Mouse (Mus musculus) forebrain, embryonic 14.5 days (tissue): ENCODE results near the gene Fbxo8. TPM values are rescaled to one million over a fixed set of nuclear protein-coding genes. Genes with fewer than 3 reads are reported as not detected.
A peak's percentile ranks its signal among the peaks of the same experiment; 100 is the strongest.

Experiments
- ATAC-seq: fragments of 200-750 bp; cut with Nextera tagmentation; 2 replicates; pipeline ENCODE4 v1.8.0; 2017; ENCODE audit warnings: mild to moderate bottlenecking, moderate library complexity
- DNase-seq: peaks from one replicate; pipeline ENCODE4 v3.0.0-alpha.2; 2015; ENCODE audit warnings: low spot score
- H3K27ac ChIP-seq: fragments of 300-500 bp; sonication (generic); 2 replicates; pipeline ENCODE4 v1.5.1; 2014; ENCODE audit warnings: low read depth, mild to moderate bottlenecking, control low read depth, low read length, moderate library complexity
- H3K27me3 ChIP-seq: fragments of 300-500 bp; sonication (generic); replicated peaks from 2 replicates; pipeline ENCODE4 v1.6.1; 2014; ENCODE audit warnings: low read length, control low read depth, mixed read lengths; ENCODE audit not compliant: control insufficient read depth, insufficient read depth
- H3K36me3 ChIP-seq: fragments of 300-500 bp; sonication (generic); 2 replicates; pipeline ENCODE4 v1.6.1; 2014; ENCODE audit warnings: low read length, control low read depth; ENCODE audit not compliant: control insufficient read depth, insufficient read depth
- H3K4me1 ChIP-seq: fragments of 300-500 bp; sonication (generic); 2 replicates; pipeline ENCODE4 v1.6.1; 2014; ENCODE audit warnings: antibody characterized with exemption, low read length, control low read depth; ENCODE audit not compliant: control insufficient read depth, insufficient read depth
- H3K4me2 ChIP-seq: fragments of 300-500 bp; sonication (generic); 2 replicates; pipeline ENCODE4 v1.6.1; 2014; ENCODE audit warnings: mild to moderate bottlenecking, control low read depth, low read length
- H3K4me3 ChIP-seq: fragments of 300-500 bp; sonication (generic); 2 replicates; pipeline ENCODE4 v1.5.1; 2014; ENCODE audit warnings: low read depth, low read length, control low read depth
- H3K9ac ChIP-seq: fragments of 300-500 bp; sonication (generic); 2 replicates; pipeline ENCODE4 v1.6.1; 2014; ENCODE audit warnings: mild to moderate bottlenecking, low read length, control low read depth, moderate library complexity
- H3K9me3 ChIP-seq: fragments of 300-500 bp; sonication (generic); replicated peaks from 2 replicates; pipeline ENCODE4 v1.6.1; 2016; ENCODE audit warnings: low read length, control low read depth, mixed read lengths; ENCODE audit not compliant: control insufficient read depth
- WGBS: fragments of 180-500 bp; shearing (Covaris S2); extraction: QIAGEN DNeasy Blood & Tissue Kit; methylation state at CpG from one replicate; pipeline ENCODE4 v1.1.7; 2014; 5-methylcytosine and 5-hydroxymethylcytosine counted together
- polyA plus RNA-seq: library from polyadenylated mRNA; unstranded; fragments of >200 nt; fragmentation: Nextera tagmentation; extraction: Ambion mirVana; gene quantifications from 2 replicates; pipeline ENCODE4 v1.2.1, GENCODE M21; 2014

Fbxo8 gene
- polyA plus RNA-seq, 1 experiment from 2014 or later = 43.4 TPM

- Histone ChIP-seq H3K9ac (no peak overlapping the region), H3K27me3 (no peaks in the 10 kb centered on the region), H3K4me3 (no peak overlapping the region), H3K4me2 (no peak overlapping the region), H3K36me3 (no peaks in the 10 kb centered on the region; the same call in 1 of the 2 replicates), H3K27ac (no peak overlapping the region), H3K9me3 (no peaks in the 10 kb centered on the region), H3K4me1 (no peaks in the 10 kb centered on the region)
- DNase-seq (peak; percentile 0), ATAC-seq (no peak)
These were observed 32.0 kb downstream of the Fbxo8 start for GRCm38 (mm10) chr8:56582841-56583240.

GRCm38 (mm10) chr8:56589004-56589403 is 38.1 kb downstream of the Fbxo8 start:
- ATAC-seq (no peak), DNase-seq (no peak)
- H3K4me2 ChIP-seq = no peak overlapping the region
- no peaks in the 10 kb centered on the region for H3K9me3 ChIP-seq
- H3K9ac ChIP-seq = no peak overlapping the region
- no peaks in the 10 kb centered on the region for H3K27me3 ChIP-seq
- H3K27ac ChIP-seq = no peak overlapping the region
- peaks cover 7% of the 10 kb centered on the region; the same call in 1 of the 2 replicates for H3K36me3 ChIP-seq
- 80% methylated on average over 2 of the region's 2 CpGs for WGBS
- H3K4me3 ChIP-seq = no peak overlapping the region
- no peaks in the 10 kb centered on the region for H3K4me1 ChIP-seq

GRCm38 (mm10) chr8:56591084-56591483 is 40.2 kb downstream of the Fbxo8 start:
- ATAC-seq = no peak
- Histone ChIP-seq H3K27me3 (no peaks in the 10 kb centered on the region), H3K27ac (no peak overlapping the region), H3K9me3 (no peaks in the 10 kb centered on the region), H3K4me2 (no peak overlapping the region), H3K9ac (no peak overlapping the region), H3K4me1 (no peaks in the 10 kb centered on the region), H3K4me3 (no peak overlapping the region), H3K36me3 (peaks cover 7% of the 10 kb centered on the region; the same call in 1 of the 2 replicates)
- no peak for DNase-seq
- WGBS = 96% methylated on average over 1 of the region's 1 CpGs

GRCm38 (mm10) chr8:56591502-56591901 is 40.6 kb downstream of the Fbxo8 start:
- Histone ChIP-seq H3K4me1 (no peaks in the 10 kb centered on the region), H3K27me3 (no peaks in the 10 kb centered on the region), H3K4me3 (no peak overlapping the region), H3K36me3 (peaks cover 7% of the 10 kb centered on the region; the same call in 1 of the 2 replicates), H3K9ac (no peak overlapping the region), H3K27ac (no peak overlapping the region), H3K4me2 (no peak overlapping the region), H3K9me3 (no peaks in the 10 kb centered on the region)
- DNase-seq (no peak), ATAC-seq (no peak)
- WGBS = 95% methylated on average over 5 of the region's 5 CpGs

- no peaks in the 10 kb centered on the region for H3K36me3 ChIP-seq
- 57% methylated on average over 3 of the region's 3 CpGs for WGBS
- ATAC-seq = no peak
These were observed 55.6 kb downstream of the Fbxo8 start for GRCm38 (mm10) chr8:56606481-56606880.

GRCm38 (mm10) chr8:56611736-56612135 is 60.8 kb downstream of the Fbxo8 start:
- Histone ChIP-seq H3K4me2 (no peak overlapping the region), H3K27ac (no peak overlapping the region), H3K27me3 (no peaks in the 10 kb centered on the region), H3K9ac (no peak overlapping the region), H3K9me3 (no peaks in the 10 kb centered on the region), H3K36me3 (no peaks in the 10 kb centered on the region), H3K4me3 (no peak overlapping the region), H3K4me1 (no peaks in the 10 kb centered on the region)
- WGBS = 90% methylated on average over 6 of the region's 6 CpGs
- ATAC-seq (no peak), DNase-seq (no peak)

More at GRCm38 (mm10) chr8:56606481-56606880, 55.6 kb downstream of the Fbxo8 start:
- no peaks in the 10 kb centered on the region for H3K9me3 ChIP-seq
- H3K27me3 ChIP-seq = no peaks in the 10 kb centered on the region
- H3K27ac ChIP-seq = no peak overlapping the region
- no peak overlapping the region for H3K9ac ChIP-seq
- H3K4me2 ChIP-seq = no peak overlapping the region
- no peak overlapping the region for H3K4me3 ChIP-seq
- no peaks in the 10 kb centered on the region for H3K4me1 ChIP-seq
- DNase-seq = no peak

GRCm38 (mm10) chr8:56614235-56614634 is 63.3 kb downstream of the Fbxo8 start:
- no peak overlapping the region for H3K4me3 ChIP-seq
- no peak for DNase-seq
- H3K27ac ChIP-seq = no peak overlapping the region
- H3K4me2 ChIP-seq = no peak overlapping the region
- WGBS = 98% methylated on average over 1 of the region's 1 CpGs
- no peak for ATAC-seq
- no peaks in the 10 kb centered on the region for H3K4me1 ChIP-seq
- H3K9ac ChIP-seq = no peak overlapping the region
- H3K9me3 ChIP-seq = no peaks in the 10 kb centered on the region
- H3K36me3 ChIP-seq = no peaks in the 10 kb centered on the region
- peaks cover 5% of the 10 kb centered on the region; the same call in 1 of the 2 replicates for H3K27me3 ChIP-seq

GRCm38 (mm10) chr8:56615005-56615404 is 64.1 kb downstream of the Fbxo8 start:
- no peak overlapping the region for H3K4me3 ChIP-seq
- H3K4me1 ChIP-seq = no peaks in the 10 kb centered on the region
- H3K36me3 ChIP-seq = no peaks in the 10 kb centered on the region
- no peak overlapping the region for H3K27ac ChIP-seq
- ATAC-seq (peak; percentile 55), DNase-seq (peak; percentile 89)
- H3K9ac ChIP-seq = no peak overlapping the region
- 8% methylated on average over 5 of the region's 5 CpGs for WGBS
- H3K27me3 ChIP-seq = peaks cover 12% of the 10 kb centered on the region
- no peaks in the 10 kb centered on the region for H3K9me3 ChIP-seq
- H3K4me2 ChIP-seq = no peak overlapping the region

GRCm38 (mm10) chr8:56616260-56616659 is 65.4 kb downstream of the Fbxo8 start:
- 25% methylated on average over 7 of the region's 7 CpGs for WGBS
- Histone ChIP-seq H3K27me3 (peaks cover 24% of the 10 kb centered on the region), H3K4me1 (no peaks in the 10 kb centered on the region), H3K4me2 (no peak overlapping the region), H3K4me3 (no peak overlapping the region), H3K9ac (no peak overlapping the region), H3K9me3 (no peaks in the 10 kb centered on the region), H3K36me3 (no peaks in the 10 kb centered on the region), H3K27ac (no peak overlapping the region)
- DNase-seq (peak; percentile 26), ATAC-seq (no peak)
